Mouse (Mus musculus): Measurements from ENCODE around the gene Dnajc28.
"Not testable (repeated sequence)": the region's sequence is repeated elsewhere in the genome, so short reads cannot be mapped to it uniquely, and the experiment has no call there.

Dnajc28 gene

GRCm38 (mm10) chr16:91618511-91619501 is at the start of gene Dnajc28:
Gene Dnajc28 (minus strand): TSS chr16:91619026.
- peak; percentile 86 for DNase-seq

- no peak for DNase-seq
Observed at GRCm38 (mm10) chr16:91663795-91664194, 45.0 kb upstream of the Dnajc28 start.

GRCm38 (mm10) chr16:91662336-91662735 is 43.5 kb upstream of the Dnajc28 start:
- no peak for DNase-seq

- DNase-seq: no peak
Observed at GRCm38 (mm10) chr16:91661397-91661796, 42.6 kb upstream of the Dnajc28 start.

GRCm38 (mm10) chr16:91659798-91660197 is 41.0 kb upstream of the Dnajc28 start:
- DNase-seq: no peak

- no peak for DNase-seq
Observed at GRCm38 (mm10) chr16:91658471-91658870, 39.6 kb upstream of the Dnajc28 start.

GRCm38 (mm10) chr16:91657285-91657684 is 38.5 kb upstream of the Dnajc28 start:
- no peak for DNase-seq

- DNase-seq: no peak
Observed at GRCm38 (mm10) chr16:91655285-91655684, 36.5 kb upstream of the Dnajc28 start.

- DNase-seq: no peak
Observed at GRCm38 (mm10) chr16:91652191-91652590, 33.4 kb upstream of the Dnajc28 start.

GRCm38 (mm10) chr16:91649781-91650180 is 31.0 kb upstream of the Dnajc28 start:
- DNase-seq: no peak

- DNase-seq: no peak
Observed at GRCm38 (mm10) chr16:91649246-91649645, 30.4 kb upstream of the Dnajc28 start.

- peak; percentile 73 for DNase-seq
Observed at GRCm38 (mm10) chr16:91648220-91648550, 29.4 kb upstream of the Dnajc28 start.

- DNase-seq: peak; percentile 98
Observed at GRCm38 (mm10) chr16:91647461-91648219, 28.8 kb upstream of the Dnajc28 start, which contains the start of gene Son. Gene Son (plus strand): TSS chr16:91647506.

GRCm38 (mm10) chr16:91646681-91647419 is 28.0 kb upstream of the Dnajc28 start, which contains the start of gene Gart:
Gene Gart (minus strand): TSS chr16:91646952.
- peak; percentile 95 for DNase-seq

- no peak for DNase-seq
Observed at GRCm38 (mm10) chr16:91645995-91646602, 27.3 kb upstream of the Dnajc28 start.

GRCm38 (mm10) chr16:91645420-91645819 is 26.6 kb upstream of the Dnajc28 start:
- not testable (repeated sequence) for DNase-seq

GRCm38 (mm10) chr16:91644901-91645300 is 26.1 kb upstream of the Dnajc28 start:
- DNase-seq: no peak

- DNase-seq: no peak
Observed at GRCm38 (mm10) chr16:91640171-91640570, 21.3 kb upstream of the Dnajc28 start.

GRCm38 (mm10) chr16:91639636-91640035 is 20.8 kb upstream of the Dnajc28 start:
- no peak for DNase-seq

- no peak for DNase-seq
Observed at GRCm38 (mm10) chr16:91639161-91639560, 20.3 kb upstream of the Dnajc28 start.

GRCm38 (mm10) chr16:91633641-91634040 is 14.8 kb upstream of the Dnajc28 start:
- DNase-seq: no peak

- no peak for DNase-seq
Observed at GRCm38 (mm10) chr16:91632940-91633339, 14.1 kb upstream of the Dnajc28 start.
